Mouse (Mus musculus) limb, embryonic 10.5 days (tissue): ENCODE measurements at regions not wholly inside any gene's neighbourhood (a gene's known extent, or its start where the extent isn't known, plus 50 kb on each side); places are given as distances from the start of the nearest gene placed in this dataset.

ENCODE experiments used
- DNase-seq: peaks from one replicate; pipeline ENCODE4 v3.0.0-alpha.2; 2017; ENCODE audit warnings: low spot score
- H3K27ac ChIP-seq: fragments of 300-500 bp; sonication (generic); 2 replicates; pipeline ENCODE4 v1.5.1; 2016; ENCODE audit warnings: mild to moderate bottlenecking
- H3K27me3 ChIP-seq: fragments of 300-500 bp; sonication (generic); 2 replicates; pipeline ENCODE4 v1.6.1; 2016; ENCODE audit warnings: low read depth, mild to moderate bottlenecking; ENCODE audit not compliant: poor library complexity, severe bottlenecking
- H3K36me3 ChIP-seq: fragments of 300-500 bp; sonication (generic); 2 replicates; pipeline ENCODE4 v1.6.1; 2016; ENCODE audit warnings: mild to moderate bottlenecking, moderate library complexity
- H3K4me1 ChIP-seq: fragments of 300-500 bp; sonication (generic); 2 replicates; pipeline ENCODE4 v1.6.1; 2016
- H3K4me3 ChIP-seq: fragments of 300-500 bp; sonication (generic); 2 replicates; pipeline ENCODE4 v1.5.1; 2016; ENCODE audit warnings: mild to moderate bottlenecking, moderate library complexity
- H3K9me3 ChIP-seq: fragments of 300-500 bp; sonication (generic); replicated peaks from 2 replicates; pipeline ENCODE4 v1.6.1; 2016; ENCODE audit warnings: mild to moderate bottlenecking
- WGBS: fragments of 180-500 bp; shearing (Covaris S2); methylation state at CpG from one replicate; pipeline ENCODE4 v1.1.7; 2016; 5-methylcytosine and 5-hydroxymethylcytosine counted together

- H3K4me3 ChIP-seq: peak overlapping the region; percentile 47
- H3K27me3 ChIP-seq: 0 out of 2 replicates have a peak, but pooled peaks cover 10% of the 10 kb centered on the region
- peaks cover 14% of the 10 kb centered on the region for H3K4me1 ChIP-seq
- no peaks in the 10 kb centered on the region for H3K9me3 ChIP-seq
- peak; percentile 51 for DNase-seq
- H3K36me3 ChIP-seq: no peaks in the 10 kb centered on the region
- H3K27ac ChIP-seq: peak overlapping the region; percentile 66
- WGBS: 2% methylated on average over 13 of the region's 13 CpGs
Observed at GRCm38 (mm10) chr9:99800076-99800475, 75.9 kb downstream of the Sox14 start.

- peak; percentile 51 for DNase-seq
- Histone ChIP-seq H3K4me3 (peak overlapping the region; percentile 47), H3K9me3 (no peaks in the 10 kb centered on the region), H3K4me1 (peaks cover 14% of the 10 kb centered on the region), H3K36me3 (no peaks in the 10 kb centered on the region), H3K27ac (peak overlapping the region; percentile 66), H3K27me3 (0 out of 2 replicates have a peak, but pooled peaks cover 10% of the 10 kb centered on the region)
- WGBS: 8% methylated on average over 16 of the region's 16 CpGs
Observed at GRCm38 (mm10) chr9:99799387-99800021, 76.5 kb downstream of the Sox14 start.

GRCm38 (mm10) chr9:99797066-99797770 is 78.8 kb downstream of the Sox14 start:
- H3K36me3 ChIP-seq: no peaks in the 10 kb centered on the region
- H3K27me3 ChIP-seq: 0 out of 2 replicates have a peak, but pooled peaks cover 10% of the 10 kb centered on the region
- no peak for DNase-seq
- H3K9me3 ChIP-seq: no peaks in the 10 kb centered on the region
- 76% methylated on average over 9 of the region's 9 CpGs for WGBS
- peaks cover 14% of the 10 kb centered on the region for H3K4me1 ChIP-seq
- no peak overlapping the region for H3K27ac ChIP-seq
- H3K4me3 ChIP-seq: no peak overlapping the region

GRCm38 (mm10) chr9:99792700-99793099 is 75.6 kb upstream of the Cldn18 start:
- 0 out of 2 replicates have a peak, but pooled peaks cover 10% of the 10 kb centered on the region for H3K27me3 ChIP-seq
- no peaks in the 10 kb centered on the region for H3K4me1 ChIP-seq
- no peak overlapping the region for H3K4me3 ChIP-seq
- no peak overlapping the region for H3K27ac ChIP-seq
- no peaks in the 10 kb centered on the region for H3K9me3 ChIP-seq
- H3K36me3 ChIP-seq: no peaks in the 10 kb centered on the region
- WGBS: 93% methylated on average over 7 of the region's 7 CpGs
- DNase-seq: no peak

- Histone ChIP-seq H3K27ac (no peak overlapping the region), H3K27me3 (no peaks in the 10 kb centered on the region), H3K36me3 (no peaks in the 10 kb centered on the region), H3K4me3 (no peak overlapping the region), H3K9me3 (no peaks in the 10 kb centered on the region), H3K4me1 (no peaks in the 10 kb centered on the region)
- DNase-seq: no peak
- WGBS: 83% methylated on average over 7 of the region's 7 CpGs
Observed at GRCm38 (mm10) chr9:99786864-99787263, 69.8 kb upstream of the Cldn18 start.

GRCm38 (mm10) chr9:99783156-99783555 is 66.1 kb upstream of the Cldn18 start:
- H3K27ac ChIP-seq: no peak overlapping the region
- H3K36me3 ChIP-seq: no peaks in the 10 kb centered on the region
- H3K9me3 ChIP-seq: no peaks in the 10 kb centered on the region
- 86% methylated on average over 2 of the region's 2 CpGs for WGBS
- H3K4me1 ChIP-seq: 0 out of 2 replicates have a peak, but pooled peaks cover 3% of the 10 kb centered on the region
- H3K27me3 ChIP-seq: no peaks in the 10 kb centered on the region
- H3K4me3 ChIP-seq: no peak overlapping the region
- DNase-seq: no peak

GRCm38 (mm10) chr9:99782364-99783119 is 65.5 kb upstream of the Cldn18 start:
- no peaks in the 10 kb centered on the region for H3K36me3 ChIP-seq
- no peaks in the 10 kb centered on the region for H3K27me3 ChIP-seq
- no peak overlapping the region for H3K4me3 ChIP-seq
- no peaks in the 10 kb centered on the region for H3K9me3 ChIP-seq
- DNase-seq: no peak
- H3K27ac ChIP-seq: no peak overlapping the region
- WGBS: 39% methylated on average over 7 of the region's 7 CpGs
- H3K4me1 ChIP-seq: 0 out of 2 replicates have a peak, but pooled peaks cover 3% of the 10 kb centered on the region

GRCm38 (mm10) chr9:99778871-99779270 is 61.8 kb upstream of the Cldn18 start:
- WGBS: 89% methylated on average over 4 of the region's 4 CpGs
- Histone ChIP-seq H3K27me3 (no peaks in the 10 kb centered on the region), H3K9me3 (no peaks in the 10 kb centered on the region), H3K4me1 (0 out of 2 replicates have a peak, but pooled peaks cover 3% of the 10 kb centered on the region), H3K36me3 (no peaks in the 10 kb centered on the region), H3K27ac (no peak overlapping the region), H3K4me3 (no peak overlapping the region)
- DNase-seq: no peak

- Histone ChIP-seq H3K27ac (no peak overlapping the region), H3K36me3 (no peaks in the 10 kb centered on the region), H3K4me1 (no peaks in the 10 kb centered on the region), H3K4me3 (no peak overlapping the region), H3K9me3 (no peaks in the 10 kb centered on the region), H3K27me3 (no peaks in the 10 kb centered on the region)
- 32% methylated on average over 10 of the region's 10 CpGs for WGBS
- peak; percentile 19 for DNase-seq
Observed at GRCm38 (mm10) chr9:99770696-99771095, 53.6 kb upstream of the Cldn18 start.
